Mouse (Mus musculus): ENCODE results near the gene Morn1.

GRCm38 (mm10) chr4:155129132-155129917, 42.9 kb downstream of the Morn1 start:
- TF ChIP-seq CTCF (IDR thresholded peaks at IDR 0.05; ENCODE audit: low read depth), result peak; percentile 64
- no peak for TF ChIP-seq EP300 (IDR thresholded peaks at IDR 0.05; ENCODE audit: low read depth)
